Mouse (Mus musculus) kidney, adult 11 months (tissue): ENCODE results near the gene Ndufb4.
"Not testable (repeated sequence)": the region's sequence is repeated elsewhere in the genome, so short reads cannot be mapped to it uniquely, and the experiment has no call there.

ENCODE experiments used
- DNase-seq: peaks from one replicate; pipeline ENCODE4 v3.0.0; 2022

Ndufb4 gene

DNA sequence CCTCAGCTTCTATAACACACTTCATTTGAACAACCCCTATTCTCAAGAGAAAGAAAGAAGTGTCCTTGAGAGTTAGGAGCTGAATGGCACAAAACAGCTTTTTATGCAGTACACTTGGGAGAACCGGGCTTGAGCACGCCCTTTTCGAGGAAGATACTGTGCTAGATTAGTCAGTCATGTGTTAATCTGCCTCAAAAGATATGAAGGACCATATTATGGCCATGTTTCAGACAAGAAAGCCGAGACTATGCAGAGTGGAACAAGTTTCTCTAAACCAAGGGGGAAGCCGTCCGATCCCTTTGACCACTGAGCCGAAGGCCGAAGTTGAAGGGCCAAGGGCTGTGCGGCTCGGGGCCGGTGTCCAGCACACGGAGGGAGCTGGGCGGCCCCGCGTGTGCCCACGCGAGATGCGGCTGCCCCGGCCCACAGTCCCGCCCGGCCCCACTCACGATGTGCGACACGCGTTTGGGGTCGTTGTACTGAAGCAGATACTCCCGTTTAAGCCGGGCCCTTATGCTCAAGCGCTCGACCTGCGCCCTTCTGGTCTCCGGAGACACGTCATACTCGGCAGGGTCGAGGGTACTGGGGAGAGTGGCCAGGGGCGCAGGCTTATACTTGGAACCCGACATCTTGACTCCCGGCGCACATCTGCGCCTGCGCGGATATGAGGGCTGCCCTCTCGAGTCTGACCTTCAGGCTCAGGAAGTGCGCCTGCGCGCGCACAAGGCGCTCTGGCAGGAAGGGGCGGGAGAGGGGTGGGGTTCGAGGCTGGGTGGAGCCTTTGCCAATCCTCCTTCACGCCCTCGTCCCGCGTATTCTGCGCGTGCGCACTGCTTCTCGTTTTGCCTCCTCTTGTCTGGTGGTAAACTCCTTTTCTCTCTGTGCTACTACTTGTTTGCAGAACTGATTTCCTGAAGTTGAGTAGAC is at the start of gene Ndufb4:
Ndufb4 (minus strand) TSS at position 723 of the 927 bp plus-strand sequence.
- peak; percentile 96 for DNase-seq

DNA sequence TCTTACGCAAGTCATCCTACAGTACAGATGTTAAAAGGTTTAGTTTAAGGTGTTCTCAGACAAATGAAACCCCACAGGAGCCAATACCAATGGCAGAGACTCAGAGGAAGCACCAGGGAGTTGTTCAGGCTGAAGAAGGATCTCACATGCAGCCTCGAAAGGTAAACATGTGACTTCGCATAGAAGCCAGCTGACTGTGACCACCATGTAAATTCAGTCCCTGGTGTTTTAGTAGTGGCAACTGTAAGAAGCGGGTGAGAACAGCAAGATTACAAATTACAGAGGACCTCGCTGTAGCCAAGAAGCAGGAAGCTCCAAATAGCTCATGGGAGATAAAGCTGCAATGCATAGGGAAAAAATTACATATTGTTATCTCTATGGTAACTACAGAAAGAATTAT is 49.6 kb upstream of the Ndufb4 start:
- DNase-seq = no peak

GRCm38 (mm10) chr16:37700071-37700470 is 45.8 kb upstream of the Ndufb4 start:
- DNase-seq = not testable (repeated sequence)

- DNase-seq = no peak
These were observed 44.5 kb upstream of the Ndufb4 start for GRCm38 (mm10) chr16:37698767-37699166.

DNA sequence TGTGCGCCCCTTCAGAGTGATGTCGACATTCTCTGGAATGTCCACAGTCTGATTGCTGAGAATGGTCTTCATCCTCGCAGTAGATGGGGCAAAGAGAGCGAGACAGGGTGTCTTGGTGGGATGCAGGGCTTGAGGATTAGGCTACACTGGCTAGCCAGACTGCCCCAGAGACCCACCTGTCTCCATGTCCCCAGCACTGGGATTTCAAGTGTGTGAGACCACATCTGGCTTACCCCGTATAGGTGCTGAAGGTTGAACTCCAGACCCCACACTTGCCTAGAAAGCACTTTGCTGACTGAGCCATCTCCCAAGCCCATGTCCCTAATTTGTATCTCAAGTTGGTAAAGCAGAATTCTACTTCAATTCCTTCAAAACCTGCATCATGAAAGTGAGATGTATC is 43.0 kb upstream of the Ndufb4 start:
- DNase-seq = no peak

- no peak for DNase-seq
These were observed 36.9 kb upstream of the Ndufb4 start for GRCm38 (mm10) chr16:37690932-37691730.

- DNase-seq = no peak
These were observed 36.2 kb upstream of the Ndufb4 start for GRCm38 (mm10) chr16:37690465-37690864.

GRCm38 (mm10) chr16:37689934-37690333 is 35.7 kb upstream of the Ndufb4 start:
- no peak for DNase-seq

DNA sequence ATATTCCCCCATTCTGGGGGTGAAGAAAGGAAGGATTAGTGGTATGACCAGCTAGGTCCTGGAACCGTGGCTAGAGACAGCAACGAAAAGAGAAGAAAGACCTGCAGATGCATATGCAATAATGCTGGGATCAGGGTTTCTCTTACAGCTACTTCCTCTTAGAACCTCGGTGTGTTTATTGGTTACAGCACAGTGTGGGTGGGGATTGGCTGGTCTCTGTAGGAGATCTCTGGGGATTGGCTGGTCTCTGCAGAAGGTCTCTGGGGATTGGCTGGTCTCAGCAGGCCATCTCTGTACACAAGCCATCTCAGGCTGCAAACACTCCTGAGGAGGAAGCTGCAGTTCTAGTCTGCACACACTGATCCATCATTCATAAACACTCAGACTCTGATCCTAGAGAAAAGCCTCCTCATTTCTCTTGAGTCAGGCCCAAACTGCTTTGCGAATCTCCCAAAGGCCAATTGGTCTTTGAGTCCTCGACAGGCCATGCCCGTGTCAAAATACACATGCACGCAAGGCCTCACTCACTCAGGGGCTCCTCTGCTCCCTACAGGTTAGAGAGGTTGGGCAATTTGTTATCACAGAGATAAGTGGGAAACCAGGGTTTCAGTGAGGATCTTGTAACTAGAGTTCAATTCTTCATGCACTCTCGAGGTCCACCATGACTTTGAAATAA is 35.1 kb upstream of the Ndufb4 start:
- DNase-seq = no peak

GRCm38 (mm10) chr16:37688181-37688580 is 33.9 kb upstream of the Ndufb4 start:
- no peak for DNase-seq

DNA sequence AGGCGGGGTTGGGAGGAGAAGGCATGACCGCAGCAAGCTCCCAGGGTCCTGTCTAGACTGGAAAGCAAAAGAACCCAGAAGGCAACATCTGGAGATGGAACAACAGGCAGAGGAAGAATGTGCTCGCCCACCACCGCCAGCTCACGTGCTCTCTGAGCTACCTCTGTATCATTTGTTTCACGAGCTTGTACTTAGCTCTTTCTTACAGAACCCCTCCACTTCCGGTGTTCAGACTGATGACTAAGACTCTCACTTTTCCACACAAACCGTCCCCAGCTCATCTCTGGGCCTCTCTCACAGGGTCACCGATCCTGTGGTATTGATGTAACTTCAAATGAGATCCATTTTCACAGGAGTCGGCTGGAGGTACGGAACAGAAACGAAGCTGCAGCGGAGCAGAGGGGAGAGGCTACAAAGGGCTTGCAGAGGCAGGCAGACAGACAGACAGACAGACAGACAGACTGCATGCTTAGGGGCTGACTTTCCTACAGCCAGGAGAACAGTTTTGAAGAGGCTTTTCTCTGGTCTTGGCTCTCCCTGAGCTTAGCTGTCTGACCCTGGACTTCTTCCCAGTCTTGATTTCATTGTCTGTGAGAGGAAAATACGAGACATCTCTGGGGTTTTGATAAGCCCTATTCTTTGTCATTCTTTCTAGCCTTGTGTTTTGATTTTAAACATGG is 33.2 kb upstream of the Ndufb4 start:
- no peak for DNase-seq

- DNase-seq = no peak
These were observed 32.6 kb upstream of the Ndufb4 start for GRCm38 (mm10) chr16:37686834-37687233.

DNA sequence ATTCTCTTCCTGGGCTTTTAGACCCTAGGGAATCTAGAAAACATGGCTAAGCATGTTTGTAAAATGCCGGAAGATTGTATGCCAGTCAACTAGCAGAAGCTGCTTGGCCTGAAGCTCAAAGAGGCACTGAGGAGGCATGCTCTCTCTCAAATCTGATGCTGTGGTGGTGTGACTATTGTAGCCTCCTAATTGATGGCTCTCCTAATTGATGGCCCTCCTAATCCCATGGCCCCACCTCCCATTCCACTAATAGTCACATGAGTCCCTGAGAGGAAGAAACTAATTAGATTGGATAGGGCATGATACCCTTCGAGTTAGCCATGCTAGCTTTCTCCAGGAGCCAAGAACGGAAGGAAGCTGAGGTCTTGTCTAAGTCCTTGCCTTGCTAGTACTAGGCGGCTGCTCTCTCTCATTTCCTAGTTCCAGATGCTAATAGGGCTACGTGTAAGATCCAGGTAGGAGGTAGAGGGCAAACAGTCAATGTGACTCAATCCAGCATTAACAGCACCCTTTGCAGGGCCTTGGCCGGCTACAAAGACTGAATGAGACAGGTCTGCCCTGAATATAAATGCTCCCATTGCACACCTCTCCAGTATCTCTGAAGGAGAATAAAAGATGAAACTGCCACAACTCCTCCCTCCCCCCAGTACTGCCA is 31.8 kb upstream of the Ndufb4 start:
- DNase-seq = no peak

DNA sequence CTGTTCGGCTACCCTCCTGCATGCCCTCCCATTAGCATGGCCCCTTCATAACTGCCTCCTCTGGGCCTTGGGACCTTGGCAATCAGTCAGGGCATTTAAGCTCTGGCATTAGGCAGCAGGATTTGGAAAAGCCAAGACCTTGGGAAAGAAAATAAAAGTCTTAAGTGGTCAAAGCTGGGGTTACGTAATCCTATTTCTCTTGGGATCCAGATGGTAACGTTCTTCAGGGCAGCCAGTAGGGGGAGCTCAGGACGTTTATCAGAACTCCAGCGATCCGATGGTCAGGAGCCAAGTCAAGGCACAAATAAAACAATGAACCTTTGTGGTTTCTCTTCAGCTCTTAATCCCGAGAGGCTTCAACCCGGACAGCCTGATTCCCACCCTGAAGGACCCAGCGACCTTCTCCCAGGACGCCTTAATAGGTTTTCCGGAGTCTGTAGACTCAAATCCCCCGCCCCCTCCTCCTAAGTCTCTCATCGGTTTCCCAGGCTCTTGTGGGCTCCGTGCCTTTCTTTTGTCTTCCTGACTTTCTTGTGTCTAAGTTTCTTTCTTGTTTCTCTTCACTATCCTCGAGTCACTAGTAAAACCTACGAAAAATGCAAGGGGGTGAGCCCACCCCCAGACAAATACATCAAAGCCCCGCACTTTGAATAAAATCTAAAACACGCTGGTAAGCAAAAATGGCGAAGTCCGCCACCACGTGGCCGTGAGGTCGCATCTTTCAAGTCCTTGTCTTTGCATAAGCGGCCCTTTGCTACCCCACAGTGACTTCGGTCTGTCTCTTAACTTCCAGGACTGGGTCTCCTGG is 30.6 kb upstream of the Ndufb4 start:
- DNase-seq = peak; percentile 70

GRCm38 (mm10) chr16:37684259-37684633 is 30.0 kb upstream of the Ndufb4 start:
- no peak for DNase-seq

GRCm38 (mm10) chr16:37683154-37684130 is 29.2 kb upstream of the Ndufb4 start:
- no peak for DNase-seq

DNA sequence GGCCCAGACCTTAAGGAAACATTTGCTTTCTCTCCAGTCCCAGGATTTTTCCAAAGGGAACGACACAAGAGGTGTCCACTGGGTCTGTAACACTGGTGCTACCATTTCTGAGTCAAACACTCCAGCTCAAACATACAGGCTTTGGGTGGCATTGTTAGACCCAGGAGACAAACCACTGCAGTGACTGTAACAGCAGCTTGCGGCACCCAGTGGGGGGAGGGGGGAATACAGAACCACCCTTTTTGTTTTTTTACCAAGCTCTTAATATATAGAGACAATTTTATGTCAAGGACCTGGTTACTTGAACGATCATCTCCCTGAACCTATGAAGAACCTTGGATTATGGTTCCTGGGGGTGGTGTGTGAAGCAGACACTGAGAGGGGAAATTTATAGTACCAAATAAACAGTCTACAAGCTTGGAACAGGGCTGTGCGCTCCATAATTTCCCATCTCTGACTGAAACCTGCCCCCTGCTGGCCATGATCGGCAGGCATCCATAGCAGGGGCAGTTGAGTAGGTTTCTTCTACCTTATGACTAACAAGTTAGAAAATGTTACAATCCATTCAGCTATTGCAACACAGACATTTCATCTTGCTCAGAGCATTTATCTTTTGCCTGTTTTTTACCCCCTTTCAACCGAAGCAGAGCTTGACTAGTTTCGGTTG is 28.2 kb upstream of the Ndufb4 start:
- DNase-seq = peak; percentile 78

DNA sequence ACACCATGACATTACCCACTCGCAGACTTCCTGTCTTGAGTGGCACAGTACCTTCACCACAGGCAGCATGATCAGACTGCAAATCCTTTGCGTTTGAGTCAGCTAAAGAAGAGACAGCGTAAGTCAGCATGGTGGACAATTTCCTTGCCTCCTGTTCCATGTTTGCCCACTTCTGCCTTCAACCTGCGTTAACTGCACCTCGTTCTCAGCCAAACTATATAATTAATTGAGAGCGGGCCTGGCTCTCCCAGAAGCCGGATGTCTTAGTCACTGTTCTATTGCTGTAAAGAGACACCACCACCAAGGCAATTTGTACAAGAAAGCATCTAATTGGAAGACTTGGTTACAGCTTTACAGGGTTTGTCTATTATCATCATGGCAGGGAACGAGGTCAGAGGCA is 26.6 kb upstream of the Ndufb4 start:
- DNase-seq = no peak

- no peak for DNase-seq
These were observed 26.0 kb upstream of the Ndufb4 start for GRCm38 (mm10) chr16:37680216-37680615.
